Mouse (Mus musculus) natural killer cell, adult 2 months (primary cell): ENCODE results near the gene Gm17349.
"Not testable (repeated sequence)": the region's sequence is repeated elsewhere in the genome, so short reads cannot be mapped to it uniquely, and the experiment has no call there.

ENCODE experiments used
- DNase-seq, 2 experiments: peaks; one replicate each; pipeline ENCODE4 v3.0.0; 2022; ENCODE audit warnings: low spot score in 2 of 2

The Gm17349 gene

GRCm38 (mm10) chr15:99705440-99706048 is at the start of gene Gm17349:
Gm17349 (minus strand) TSS chr15:99705490.
- DNase-seq, result peak; percentile 58 to 67

- no peak for DNase-seq
Measured at GRCm38 (mm10) chr15:99754204-99754603, 48.9 kb upstream of the Gm17349 start.

GRCm38 (mm10) chr15:99740229-99740628 is 34.9 kb upstream of the Gm17349 start:
- no peak for DNase-seq

- DNase-seq, result no peak
Measured at GRCm38 (mm10) chr15:99736675-99737074, 31.4 kb upstream of the Gm17349 start.

- DNase-seq, result peak; percentile 100
Measured at GRCm38 (mm10) chr15:99735631-99736030, 30.3 kb upstream of the Gm17349 start.

GRCm38 (mm10) chr15:99733186-99733585 is 27.9 kb upstream of the Gm17349 start:
- no peak for DNase-seq

GRCm38 (mm10) chr15:99731678-99732077 is 26.4 kb upstream of the Gm17349 start:
- DNase-seq, result no peak

- no peak for DNase-seq
Measured at GRCm38 (mm10) chr15:99731167-99731566, 25.9 kb upstream of the Gm17349 start.

GRCm38 (mm10) chr15:99729056-99729783 is 23.9 kb upstream of the Gm17349 start:
- no peak for DNase-seq

- no peak for DNase-seq
Measured at GRCm38 (mm10) chr15:99728211-99728610, 22.9 kb upstream of the Gm17349 start.

- DNase-seq, result no peak
Measured at GRCm38 (mm10) chr15:99727525-99727924, 22.2 kb upstream of the Gm17349 start.

GRCm38 (mm10) chr15:99727039-99727438 is 21.7 kb upstream of the Gm17349 start:
- DNase-seq, result not testable (repeated sequence)

GRCm38 (mm10) chr15:99726549-99726948 is 21.3 kb upstream of the Gm17349 start:
- no peak for DNase-seq

GRCm38 (mm10) chr15:99725341-99726155 is 20.3 kb upstream of the Gm17349 start, which contains the start of gene Cox14:
Cox14 (plus strand) TSS chr15:99725618.
- DNase-seq, result peak; percentile 94 to 96

- no peak for DNase-seq
Measured at GRCm38 (mm10) chr15:99724292-99725021, 19.2 kb upstream of the Gm17349 start.

GRCm38 (mm10) chr15:99723515-99724291 is 18.4 kb upstream of the Gm17349 start:
- no peak for DNase-seq

- DNase-seq, result no peak
Measured at GRCm38 (mm10) chr15:99723120-99723514, 17.8 kb upstream of the Gm17349 start.

GRCm38 (mm10) chr15:99721921-99722743 is 16.8 kb upstream of the Gm17349 start:
- no peak for DNase-seq

- no peak for DNase-seq
Measured at GRCm38 (mm10) chr15:99719865-99720264, 14.6 kb upstream of the Gm17349 start.

GRCm38 (mm10) chr15:99718461-99719021 is 13.3 kb upstream of the Gm17349 start:
- DNase-seq, result no peak
